Mouse (Mus musculus) adrenal gland, postnatal 25 days (tissue): ENCODE data around the gene Tmem52. TPM values are rescaled to one million over a fixed set of nuclear protein-coding genes. Genes with fewer than 3 reads are reported as not detected.
"Not testable (repeated sequence)": the region's sequence is repeated elsewhere in the genome, so short reads cannot be mapped to it uniquely, and the experiment has no call there.

Experiments
- DNase-seq: peaks from one replicate; pipeline ENCODE4 v3.0.0; 2021; ENCODE audit warnings: mixed read lengths
- total RNA-seq: library from RNA; stranded (reverse); gene quantifications from 2 replicates; pipeline ENCODE4 v1.2.3, GENCODE M21; 2021

Tmem52 gene
- total RNA-seq, 1 experiment from 2014 or later = 7.3 TPM

DNA sequence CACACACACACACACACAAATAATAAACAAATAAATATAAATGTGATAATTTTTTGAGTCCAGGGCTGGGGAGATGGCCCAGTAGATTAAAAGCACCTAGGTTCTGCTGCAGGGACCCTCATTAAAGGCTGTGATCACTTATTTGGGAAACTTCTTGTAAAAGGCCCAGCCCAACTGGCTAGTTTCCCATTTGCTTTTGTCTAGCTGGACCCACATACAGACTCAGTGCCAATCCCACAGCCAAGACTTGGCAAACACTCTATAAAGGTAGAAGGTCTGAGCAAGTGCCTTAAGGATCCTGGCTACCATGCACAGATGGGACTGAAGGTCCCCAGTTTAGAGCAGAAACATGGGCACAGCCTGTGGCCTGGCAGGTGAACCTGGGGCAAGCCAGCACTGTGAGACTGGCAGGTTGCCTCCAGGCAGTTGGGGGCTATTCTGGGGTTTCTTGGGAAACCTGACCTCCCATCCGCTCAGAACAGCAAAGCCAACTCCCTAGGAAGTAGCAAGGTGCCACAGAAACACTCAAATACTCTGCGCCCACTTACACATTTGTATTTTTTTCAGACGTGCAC lies 3.9 kb downstream of the Tmem52 start:
- DNase-seq = no peak

- DNase-seq = peak; percentile 81
Measured at GRCm38 (mm10) chr4:155473319-155473718, 4.4 kb downstream of the Tmem52 start.

GRCm38 (mm10) chr4:155473796-155474195 lies 4.9 kb downstream of the Tmem52 start:
- DNase-seq = not testable (repeated sequence)

- DNase-seq = peak; percentile 85
Measured at GRCm38 (mm10) chr4:155481381-155482124, 12.6 kb downstream of the Tmem52 start.

- DNase-seq = no peak
Measured at GRCm38 (mm10) chr4:155482125-155482480, 13.2 kb downstream of the Tmem52 start.

GRCm38 (mm10) chr4:155482733-155483540 lies 14.0 kb downstream of the Tmem52 start:
- DNase-seq = no peak

- DNase-seq = no peak
Measured at GRCm38 (mm10) chr4:155485521-155485920, 16.6 kb downstream of the Tmem52 start.

DNA sequence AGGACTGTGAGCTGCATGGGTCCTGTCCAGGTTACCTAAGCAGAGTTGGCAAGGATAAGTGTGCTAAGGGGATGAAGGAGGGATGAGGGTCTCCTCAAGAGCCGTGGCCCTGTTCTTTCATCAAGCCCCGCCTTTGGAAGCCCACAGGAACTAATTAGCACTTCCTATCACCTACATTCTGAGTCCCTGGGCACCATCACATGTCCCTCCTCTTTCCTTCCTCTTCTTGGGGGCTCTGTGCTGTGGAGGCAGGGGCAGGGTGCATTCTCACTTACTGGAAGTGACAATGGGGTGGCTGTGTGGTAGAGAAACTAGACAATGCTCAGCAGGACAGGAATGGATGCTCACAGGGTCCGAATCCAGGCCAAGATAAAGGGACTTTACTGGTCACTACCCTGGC lies 18.8 kb downstream of the Tmem52 start:
- no peak for DNase-seq

- peak; percentile 70 for DNase-seq
Measured at GRCm38 (mm10) chr4:155488232-155489025, 19.5 kb downstream of the Tmem52 start.

- DNase-seq = no peak
Measured at GRCm38 (mm10) chr4:155489101-155489970, 20.4 kb downstream of the Tmem52 start.

- no peak for DNase-seq
Measured at GRCm38 (mm10) chr4:155490456-155490855, 21.5 kb downstream of the Tmem52 start.

GRCm38 (mm10) chr4:155490990-155491504 lies 22.1 kb downstream of the Tmem52 start, which contains the start of gene Gnb1:
Gnb1 (plus strand) TSS chr4:155491361.
- peak; percentile 97 for DNase-seq

- DNase-seq = no peak
Measured at GRCm38 (mm10) chr4:155491529-155492130, 22.7 kb downstream of the Tmem52 start.

- peak; percentile 66 for DNase-seq
Measured at GRCm38 (mm10) chr4:155492131-155492633, 23.3 kb downstream of the Tmem52 start.

GRCm38 (mm10) chr4:155494891-155495290 lies 26.0 kb downstream of the Tmem52 start:
- no peak for DNase-seq

DNA sequence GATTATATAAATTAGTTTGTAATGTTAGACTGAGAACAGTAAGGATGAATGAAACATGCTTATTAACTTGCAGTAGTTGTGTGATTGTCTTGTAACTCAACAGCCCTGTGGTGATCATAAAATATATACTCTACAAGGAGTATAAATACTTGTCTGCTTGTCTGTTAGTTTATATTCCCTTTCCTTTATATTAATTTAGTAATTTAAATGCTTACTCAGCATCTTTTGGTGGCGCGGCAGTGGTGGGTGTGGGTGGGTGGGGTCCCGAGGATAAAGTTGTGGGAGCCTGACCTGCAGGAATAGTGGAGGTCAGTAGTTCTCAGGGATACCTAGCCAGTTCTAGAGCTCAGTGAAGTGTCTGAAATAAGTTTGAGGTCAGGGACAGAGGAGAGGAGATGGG lies 29.0 kb downstream of the Tmem52 start:
- no peak for DNase-seq

DNA sequence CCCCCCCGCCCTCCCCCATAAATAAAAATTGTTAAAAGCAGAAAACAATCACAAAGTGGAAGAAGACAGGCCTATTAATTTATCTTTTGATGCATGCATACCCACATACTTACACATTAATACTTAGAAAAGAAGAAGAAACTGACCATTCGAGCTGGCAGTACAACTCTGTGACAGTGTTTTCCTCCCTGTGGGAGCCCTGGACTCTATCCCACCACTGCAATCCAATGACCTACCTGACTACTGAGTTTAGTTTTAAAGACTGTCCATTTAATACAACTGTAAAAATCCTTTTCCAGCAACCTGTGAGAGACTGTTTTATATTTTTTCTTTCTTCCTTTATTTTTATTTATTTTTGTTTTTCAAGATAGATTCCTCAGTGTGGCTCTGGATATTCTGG lies 32.2 kb downstream of the Tmem52 start:
- DNase-seq = no peak

GRCm38 (mm10) chr4:155505067-155505466 lies 36.2 kb downstream of the Tmem52 start:
- no peak for DNase-seq

DNA sequence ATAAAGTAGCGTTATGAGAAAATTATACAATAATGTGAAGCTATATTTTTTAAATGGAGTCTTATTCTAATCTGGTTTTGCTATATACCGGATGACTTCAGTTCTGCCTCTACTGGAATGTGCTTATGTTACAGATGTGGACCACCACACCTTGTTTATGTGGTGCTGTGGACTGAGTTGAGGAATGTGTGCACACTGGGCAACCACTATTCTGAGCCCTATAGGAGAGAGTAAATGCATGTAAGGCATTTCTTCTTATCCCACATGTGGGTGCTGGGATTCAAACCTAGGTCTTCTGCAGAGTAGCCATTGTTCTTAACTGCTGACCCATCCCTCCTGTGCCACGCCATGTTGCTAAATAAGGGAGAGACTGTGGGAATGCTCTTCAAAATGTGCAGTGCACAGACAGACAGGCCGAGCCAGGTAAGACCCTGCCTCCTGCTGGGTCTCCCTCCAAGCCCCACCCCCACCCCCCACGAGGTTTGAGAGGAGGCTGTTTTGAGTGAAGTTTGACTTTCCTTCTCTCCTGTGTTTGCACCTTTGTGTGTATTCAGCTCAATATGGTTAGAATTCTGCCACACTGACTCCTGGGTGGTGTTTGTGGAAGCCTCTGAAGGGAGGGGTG lies 36.9 kb downstream of the Tmem52 start:
- no peak for DNase-seq

DNA sequence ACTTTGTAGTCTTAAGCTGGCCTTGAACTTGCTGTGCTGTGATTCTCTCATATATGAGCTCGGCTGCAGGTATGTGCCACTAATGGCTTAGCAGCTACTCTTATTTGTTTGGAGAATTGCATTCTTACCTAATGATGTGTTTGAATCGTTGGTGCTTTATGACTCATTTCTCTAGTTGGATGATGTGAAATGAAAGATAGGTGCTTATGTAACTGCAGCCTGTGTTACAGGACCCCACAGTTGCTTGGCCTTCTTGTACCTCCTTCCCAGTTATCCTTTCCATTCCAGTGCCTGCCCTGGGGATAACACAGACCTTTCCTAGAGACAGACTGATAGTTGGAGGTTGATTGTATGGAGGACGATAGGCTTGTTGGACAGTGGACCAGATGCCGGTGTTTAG lies 39.7 kb downstream of the Tmem52 start:
- no peak for DNase-seq
